Mouse (Mus musculus) limb, embryonic 12.5 days (tissue): ENCODE results near the gene Cad. TPM values are rescaled to one million over a fixed set of nuclear protein-coding genes. Genes with fewer than 3 reads are reported as not detected.
"Not testable (repeated sequence)": the region's sequence is repeated elsewhere in the genome, so short reads cannot be mapped to it uniquely, and the experiment has no call there.

ENCODE experiments used
- ATAC-seq: fragments of 200-750 bp; cut with Nextera tagmentation; 2 replicates; pipeline ENCODE4 v1.8.0; 2017; ENCODE audit warnings: low read depth, moderate TSS enrichment; ENCODE audit not compliant: insufficient number of reproducible peaks, insufficient read depth, low FRiP score, low TSS enrichment
- H3K27ac ChIP-seq: fragments of 300-500 bp; sonication (generic); 2 replicates; pipeline ENCODE4 v1.5.1; 2016; ENCODE audit warnings: mild to moderate bottlenecking, moderate library complexity
- H3K27me3 ChIP-seq: fragments of 300-500 bp; sonication (generic); 2 replicates; pipeline ENCODE4 v1.6.1; 2016; ENCODE audit warnings: mild to moderate bottlenecking, moderate library complexity
- H3K36me3 ChIP-seq: fragments of 300-500 bp; sonication (generic); 2 replicates; pipeline ENCODE4 v1.6.1; 2016; ENCODE audit warnings: mild to moderate bottlenecking, moderate library complexity
- H3K4me1 ChIP-seq: fragments of 300-500 bp; sonication (generic); replicated peaks from 2 replicates; pipeline ENCODE4 v1.6.1; 2016
- H3K4me2 ChIP-seq: fragments of 300-500 bp; sonication (generic); 2 replicates; pipeline ENCODE4 v1.6.1; 2016; ENCODE audit warnings: mild to moderate bottlenecking, moderate library complexity
- H3K4me3 ChIP-seq: fragments of 300-500 bp; sonication (generic); replicated peaks from 2 replicates; pipeline ENCODE4 v1.5.1; 2016; ENCODE audit warnings: mild to moderate bottlenecking
- H3K9ac ChIP-seq: fragments of 300-500 bp; sonication (generic); replicated peaks from 2 replicates; pipeline ENCODE4 v1.6.1; 2016; ENCODE audit warnings: mild to moderate bottlenecking, moderate library complexity
- H3K9me3 ChIP-seq: fragments of 300-500 bp; sonication (generic); 2 replicates; pipeline ENCODE4 v1.6.1; 2016; ENCODE audit warnings: mild to moderate bottlenecking, moderate library complexity
- WGBS: fragments of 180-500 bp; shearing (Covaris S2); methylation state at CpG from one replicate; pipeline ENCODE4 v1.1.7; 2016; 5-methylcytosine and 5-hydroxymethylcytosine counted together
- polyA plus RNA-seq: library from polyadenylated mRNA; unstranded; fragments of >200 nt; fragmentation: Nextera tagmentation; extraction: Ambion mirVana; gene quantifications from 2 replicates; pipeline ENCODE4 v1.2.1, GENCODE M21; 2016

Cad gene
- 48.0 and 50.9 TPM in 2 replicates for polyA plus RNA-seq

DNA sequence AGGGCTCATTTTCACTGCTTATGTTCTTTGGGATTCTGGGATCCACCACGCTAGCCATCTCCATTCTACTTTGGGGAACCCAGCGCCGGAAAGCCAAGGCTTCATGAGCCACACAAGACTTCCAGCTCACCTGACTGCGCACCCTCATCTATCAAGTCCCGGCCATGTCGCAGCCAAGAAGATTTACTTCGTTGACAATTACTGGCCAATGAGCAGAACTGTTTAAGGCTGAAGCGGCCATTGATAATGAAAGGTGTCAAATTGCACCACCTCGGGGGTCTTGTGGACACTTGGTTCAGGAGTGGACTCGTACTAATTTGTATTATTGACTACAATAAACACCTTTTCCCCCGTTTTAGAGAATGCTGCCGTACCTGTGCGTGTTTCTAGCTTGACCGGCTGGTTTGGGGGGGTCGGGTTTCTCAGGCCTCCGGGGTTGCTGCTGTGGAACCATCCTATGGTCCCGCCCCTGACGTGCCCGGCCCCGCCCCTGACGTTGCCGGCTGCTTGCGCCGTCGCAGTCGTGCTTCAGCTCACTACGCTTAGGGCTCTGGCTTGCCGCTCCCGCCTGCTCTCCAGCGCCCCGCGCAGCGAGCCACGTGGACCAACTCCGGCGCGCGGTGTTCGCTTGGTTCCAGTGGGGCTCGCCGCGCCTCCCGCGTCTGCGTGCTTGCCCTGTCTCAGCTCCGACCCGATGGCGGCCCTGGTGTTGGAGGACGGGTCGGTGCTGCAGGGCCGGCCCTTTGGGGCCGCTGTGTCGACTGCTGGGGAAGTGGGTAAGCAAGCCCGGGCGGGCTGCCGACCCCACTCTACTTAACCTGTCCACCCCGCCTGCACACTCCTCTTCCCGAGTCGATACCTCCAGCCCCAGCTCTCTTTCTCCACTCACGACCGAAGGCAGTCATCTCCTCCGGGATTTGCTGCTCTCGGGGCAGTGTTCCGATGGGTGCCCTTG is at the start of gene Cad:
TSS of gene Cad (plus strand) at position 520 of the 955 bp plus-strand sequence.
- Histone ChIP-seq H3K36me3 (peaks cover 37% of the 10 kb centered on the region), H3K27me3 (no peaks in the 10 kb centered on the region), H3K4me1 (peaks cover 15% of the 10 kb centered on the region), H3K4me3 (peak within 1 kb of the TSS; percentile 68), H3K27ac (peak within 1 kb of the TSS; percentile 80), H3K9me3 (no peaks in the 10 kb centered on the region), H3K4me2 (peak within 1 kb of the TSS; percentile 85), H3K9ac (peak within 1 kb of the TSS; percentile 80)
- ATAC-seq, result peak; percentile 97
- under 1% methylated on average over 64 of the region's 64 CpGs for WGBS

DNA sequence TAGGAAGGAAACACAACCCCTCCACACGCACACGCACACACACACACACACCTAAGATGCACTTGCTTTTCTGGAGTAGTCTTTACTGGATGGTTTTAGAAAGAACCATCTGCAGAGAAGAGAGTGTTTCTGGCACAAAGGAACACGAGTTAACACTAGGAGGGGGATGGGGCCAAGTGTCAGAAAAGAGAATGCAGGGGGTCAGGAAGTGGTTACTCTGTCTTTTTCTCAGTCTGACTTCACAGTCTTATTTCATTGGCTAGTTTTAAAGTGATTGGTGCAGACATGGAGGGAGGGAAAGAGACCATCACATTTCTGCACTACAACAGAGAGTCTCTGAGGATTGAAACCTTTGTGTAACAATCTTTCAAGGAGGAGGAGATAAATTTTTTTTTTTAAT is 41.8 kb upstream of the Cad start:
- Histone ChIP-seq H3K27me3 (no peaks in the 10 kb centered on the region), H3K4me3 (no peak overlapping the region), H3K4me1 (no peaks in the 10 kb centered on the region), H3K9ac (no peak overlapping the region), H3K27ac (no peak overlapping the region), H3K4me2 (no peak overlapping the region), H3K9me3 (no peaks in the 10 kb centered on the region), H3K36me3 (no peaks in the 10 kb centered on the region)
- WGBS, result 68% methylated on average over 3 of the region's 3 CpGs
- ATAC-seq, result no peak

DNA sequence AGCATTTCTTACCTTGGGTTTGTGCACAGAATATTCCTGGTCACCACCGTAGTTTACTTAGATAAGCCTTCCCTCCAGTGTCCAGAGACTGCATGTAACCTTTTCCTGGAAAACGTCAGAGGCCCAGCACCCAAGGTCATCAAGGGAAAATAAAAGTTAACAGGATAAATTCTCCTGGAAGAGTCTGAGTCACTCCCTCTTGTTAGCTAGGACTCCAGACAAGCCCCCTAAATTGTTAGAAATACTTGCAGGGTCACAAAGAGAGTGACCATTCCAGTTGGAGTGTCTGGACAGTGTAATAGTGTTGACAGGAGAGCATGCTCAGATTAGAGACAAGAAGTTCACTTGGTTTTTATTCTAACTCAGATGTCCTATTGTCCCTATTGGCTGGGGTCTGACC is 38.7 kb upstream of the Cad start:
- 65% methylated on average over 2 of the region's 2 CpGs for WGBS
- Histone ChIP-seq H3K4me1 (no peaks in the 10 kb centered on the region), H3K9ac (no peak overlapping the region), H3K36me3 (no peaks in the 10 kb centered on the region), H3K27ac (no peak overlapping the region), H3K4me3 (no peak overlapping the region), H3K9me3 (no peaks in the 10 kb centered on the region), H3K27me3 (no peaks in the 10 kb centered on the region), H3K4me2 (no peak overlapping the region)
- no peak for ATAC-seq

DNA sequence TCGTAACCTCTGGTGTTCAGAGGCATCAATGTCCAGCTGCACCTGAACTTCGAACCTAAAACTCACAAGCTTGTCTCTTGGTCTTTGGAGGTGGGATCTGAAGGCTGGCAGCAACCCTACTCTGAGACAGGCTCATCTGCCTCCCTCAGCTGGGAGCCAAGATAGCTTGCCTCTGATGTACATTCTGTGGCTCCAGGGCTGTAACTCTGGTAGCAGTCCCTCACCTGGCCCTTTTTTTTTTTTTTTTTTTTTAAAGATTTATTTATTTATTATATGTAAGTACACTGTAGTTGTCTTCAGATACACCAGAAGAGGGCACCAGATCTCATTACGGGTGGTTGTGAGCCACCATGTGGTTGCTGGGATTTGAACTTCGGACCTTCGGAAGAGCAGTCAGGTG is 32.8 kb upstream of the Cad start:
- H3K4me2 ChIP-seq, H3K9me3 ChIP-seq, H3K4me3 ChIP-seq, H3K4me1 ChIP-seq, H3K27ac ChIP-seq, H3K27me3 ChIP-seq, H3K36me3 ChIP-seq, ATAC-seq, H3K9ac ChIP-seq: not testable (repeated sequence)
- WGBS, result 72% methylated on average over 4 of the region's 5 CpGs

DNA sequence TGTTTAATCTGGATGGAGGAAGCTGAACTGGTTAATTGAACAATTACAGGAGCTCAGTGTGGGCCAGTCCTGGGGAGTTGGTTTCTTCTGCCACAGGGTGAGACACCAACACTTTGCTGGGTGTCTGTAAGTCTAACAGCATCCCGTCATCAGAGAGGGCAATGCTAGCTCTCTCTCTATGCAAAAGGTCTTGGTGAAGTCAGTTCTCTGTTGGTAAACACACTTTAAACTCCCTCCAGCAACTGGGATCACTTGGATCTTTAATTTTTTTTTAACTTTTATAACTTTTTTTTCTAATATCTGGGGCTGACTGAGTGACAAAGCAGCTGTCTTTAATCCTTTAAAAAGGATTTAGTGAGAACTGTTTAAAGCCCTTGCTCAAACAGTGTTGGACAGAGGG is 31.9 kb upstream of the Cad start:
- Histone ChIP-seq H3K4me3 (no peak overlapping the region), H3K27ac (peak overlapping the region; percentile 53; the same call in 1 of the 2 replicates), H3K9ac (no peak overlapping the region), H3K27me3 (no peaks in the 10 kb centered on the region), H3K4me2 (no peak overlapping the region), H3K4me1 (peaks cover 8% of the 10 kb centered on the region), H3K9me3 (no peaks in the 10 kb centered on the region), H3K36me3 (no peaks in the 10 kb centered on the region)
- WGBS, result 55% methylated on average over 1 of the region's 1 CpGs
- ATAC-seq, result no peak

DNA sequence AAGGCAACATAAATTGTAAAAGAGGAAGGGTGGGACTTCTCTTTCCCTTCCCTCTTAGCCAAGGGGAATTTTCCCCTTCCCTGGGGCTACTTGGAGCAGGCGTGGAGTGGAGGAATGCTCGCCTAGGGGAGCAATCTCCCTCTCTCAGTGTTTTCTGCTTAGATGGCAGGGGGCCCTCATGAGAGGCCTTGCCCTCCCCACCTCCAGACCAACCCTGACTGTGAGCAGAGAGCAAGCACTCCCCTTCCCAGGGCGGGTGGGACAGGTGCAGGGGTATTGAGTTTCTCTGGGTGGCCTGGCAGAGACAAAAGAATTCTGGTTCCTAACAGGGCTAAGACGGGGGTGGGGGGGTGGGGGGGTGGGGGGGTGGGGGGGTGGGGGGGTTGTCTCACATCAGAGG is 31.3 kb upstream of the Cad start:
- no peaks in the 10 kb centered on the region for H3K36me3 ChIP-seq
- no peaks in the 10 kb centered on the region for H3K9me3 ChIP-seq
- H3K9ac ChIP-seq, result no peak overlapping the region
- no peak overlapping the region for H3K4me2 ChIP-seq
- ATAC-seq, result no peak
- peaks cover 8% of the 10 kb centered on the region for H3K4me1 ChIP-seq
- H3K27me3 ChIP-seq, result no peaks in the 10 kb centered on the region
- 25% methylated on average over 4 of the region's 4 CpGs for WGBS
- H3K4me3 ChIP-seq, result no peak overlapping the region
- H3K27ac ChIP-seq, result no peak overlapping the region

DNA sequence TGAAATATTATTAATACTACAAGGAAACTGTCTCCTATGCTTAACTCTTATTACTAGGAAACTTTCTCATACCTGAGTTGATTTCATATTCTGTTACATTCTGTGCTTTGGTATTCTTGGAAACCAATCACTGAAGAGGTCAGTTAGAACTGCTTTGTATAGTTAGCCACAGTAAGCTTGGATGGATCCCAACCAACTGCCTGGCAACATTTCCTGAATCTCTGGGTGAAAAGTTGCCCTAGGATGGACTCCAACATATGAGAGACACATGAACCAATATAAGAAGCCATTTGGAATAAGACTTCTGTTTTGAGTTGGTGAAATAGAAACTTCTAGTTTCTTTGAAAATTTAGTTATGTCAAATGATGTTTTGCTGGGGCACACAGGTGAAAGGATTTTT is 29.9 kb upstream of the Cad start:
- Histone ChIP-seq H3K27me3 (no peaks in the 10 kb centered on the region), H3K9ac (no peak overlapping the region), H3K4me3 (no peak overlapping the region), H3K36me3 (no peaks in the 10 kb centered on the region), H3K27ac (no peak overlapping the region), H3K4me2 (no peak overlapping the region), H3K9me3 (no peaks in the 10 kb centered on the region), H3K4me1 (peaks cover 8% of the 10 kb centered on the region)
- no peak for ATAC-seq

DNA sequence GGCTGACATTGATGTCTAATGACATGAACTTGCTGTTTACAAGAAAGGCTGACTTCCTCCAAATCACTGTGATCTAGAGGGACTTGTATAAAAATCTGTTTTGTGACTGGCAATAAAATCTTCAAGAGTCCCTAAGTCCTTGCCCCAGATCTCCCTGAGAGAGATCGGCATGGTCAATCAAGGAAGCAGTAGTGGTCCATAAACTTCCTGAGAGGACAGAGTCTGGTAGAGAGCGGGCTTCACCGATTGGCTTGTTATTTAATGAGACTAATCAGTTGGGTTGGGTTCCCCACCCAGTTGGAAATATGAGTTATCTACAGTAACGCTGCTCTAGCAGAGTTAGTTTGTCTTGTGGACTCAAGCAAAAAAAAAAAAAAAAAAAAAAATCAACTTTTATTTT is 23.7 kb upstream of the Cad start:
- Histone ChIP-seq H3K9me3 (no peaks in the 10 kb centered on the region), H3K36me3 (peaks cover 5% of the 10 kb centered on the region; the same call in 1 of the 2 replicates), H3K4me1 (0 out of 2 replicates have a peak, but pooled peaks cover 5% of the 10 kb centered on the region), H3K9ac (no peak overlapping the region), H3K27ac (no peak overlapping the region), H3K4me3 (no peak overlapping the region), H3K4me2 (no peak overlapping the region), H3K27me3 (no peaks in the 10 kb centered on the region)
- ATAC-seq, result no peak
- WGBS, result 52% methylated on average over 4 of the region's 4 CpGs

DNA sequence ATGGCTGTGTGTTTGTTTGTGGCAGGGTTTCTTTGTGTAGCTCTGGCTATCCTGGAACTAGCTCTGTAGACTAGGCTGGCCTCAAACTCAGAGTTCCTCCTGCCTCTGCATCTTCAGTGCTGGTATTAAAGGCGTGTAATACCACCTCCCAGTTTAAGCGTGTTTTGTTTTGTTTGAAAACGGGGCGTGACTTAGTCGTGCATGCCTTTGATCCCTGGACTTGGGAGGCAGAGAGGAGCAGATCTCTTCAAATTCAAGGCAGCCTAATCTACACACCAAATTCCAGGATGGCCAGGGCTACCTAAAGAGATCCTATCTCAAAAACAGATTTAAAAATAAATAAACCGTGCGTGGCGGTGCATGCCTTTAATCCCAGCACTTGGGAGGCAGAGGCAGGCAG is 23.1 kb upstream of the Cad start:
- no peak overlapping the region for H3K4me3 ChIP-seq
- H3K9me3 ChIP-seq, result no peaks in the 10 kb centered on the region
- no peak overlapping the region for H3K4me2 ChIP-seq
- ATAC-seq, result no peak
- peaks cover 10% of the 10 kb centered on the region; the same call in 1 of the 2 replicates for H3K36me3 ChIP-seq
- H3K9ac ChIP-seq, result no peak overlapping the region
- 85% methylated on average over 8 of the region's 8 CpGs for whole genome bisulfite sequencing
- H3K4me1 ChIP-seq, result 0 out of 2 replicates have a peak, but pooled peaks cover 5% of the 10 kb centered on the region
- no peak overlapping the region for H3K27ac ChIP-seq
- H3K27me3 ChIP-seq, result no peaks in the 10 kb centered on the region

DNA sequence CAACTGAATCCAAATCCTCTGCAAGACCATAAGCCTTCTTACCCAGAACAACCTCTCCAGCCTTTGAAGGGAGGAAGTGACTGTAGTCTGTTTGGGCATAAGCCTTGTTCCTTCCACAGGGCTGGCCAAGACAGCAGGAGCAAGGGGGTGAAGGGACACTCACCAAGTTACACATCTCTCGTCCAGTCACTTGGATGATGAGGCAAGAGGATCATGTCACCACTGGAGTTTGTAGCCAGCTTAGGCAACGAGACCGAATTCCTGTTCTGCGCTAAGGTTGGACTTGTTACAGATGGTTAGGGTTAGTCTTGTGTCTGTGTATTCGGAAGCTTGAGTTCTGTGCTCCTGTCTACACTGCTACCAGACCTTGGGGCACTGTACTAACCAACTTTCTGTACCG is 19.9 kb upstream of the Cad start:
- no peak overlapping the region for H3K9ac ChIP-seq
- no peaks in the 10 kb centered on the region for H3K9me3 ChIP-seq
- ATAC-seq, result no peak
- H3K27me3 ChIP-seq, result no peaks in the 10 kb centered on the region
- 0 out of 2 replicates have a peak, but pooled peaks cover 5% of the 10 kb centered on the region for H3K4me1 ChIP-seq
- peaks cover 33% of the 10 kb centered on the region for H3K36me3 ChIP-seq
- H3K27ac ChIP-seq, result no peak overlapping the region
- no peak overlapping the region for H3K4me2 ChIP-seq
- whole genome bisulfite sequencing, result 89% methylated on average over 6 of the region's 6 CpGs
- no peak overlapping the region for H3K4me3 ChIP-seq

DNA sequence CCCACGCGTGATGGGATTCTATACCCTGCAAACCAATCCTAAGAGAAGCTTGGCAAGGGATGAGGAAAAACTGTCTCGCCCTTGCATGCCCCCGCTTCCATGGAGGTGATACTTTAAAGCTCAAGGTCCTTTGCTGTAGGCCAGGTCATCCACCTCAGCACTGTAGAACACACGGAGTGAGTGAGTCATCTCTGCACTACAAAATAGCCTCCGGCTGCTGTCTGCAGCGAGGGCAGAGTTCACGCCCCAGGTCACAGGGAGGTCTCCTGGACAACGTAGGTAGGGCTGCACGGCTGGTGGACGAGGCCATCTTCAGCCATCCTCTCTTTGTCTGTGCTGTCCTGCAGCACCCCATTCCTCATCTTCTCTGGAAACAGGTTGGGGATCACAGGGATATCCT is 18.0 kb upstream of the Cad start:
- H3K36me3 ChIP-seq, result peaks cover 49% of the 10 kb centered on the region
- H3K27ac ChIP-seq, H3K4me1 ChIP-seq, H3K9ac ChIP-seq, H3K27me3 ChIP-seq, H3K4me2 ChIP-seq, H3K4me3 ChIP-seq, H3K9me3 ChIP-seq, ATAC-seq: not testable (repeated sequence)
- WGBS, result 86% methylated on average over 11 of the region's 11 CpGs
